Mouse (Mus musculus): ENCODE data around the gene Srgap1.

DNA sequence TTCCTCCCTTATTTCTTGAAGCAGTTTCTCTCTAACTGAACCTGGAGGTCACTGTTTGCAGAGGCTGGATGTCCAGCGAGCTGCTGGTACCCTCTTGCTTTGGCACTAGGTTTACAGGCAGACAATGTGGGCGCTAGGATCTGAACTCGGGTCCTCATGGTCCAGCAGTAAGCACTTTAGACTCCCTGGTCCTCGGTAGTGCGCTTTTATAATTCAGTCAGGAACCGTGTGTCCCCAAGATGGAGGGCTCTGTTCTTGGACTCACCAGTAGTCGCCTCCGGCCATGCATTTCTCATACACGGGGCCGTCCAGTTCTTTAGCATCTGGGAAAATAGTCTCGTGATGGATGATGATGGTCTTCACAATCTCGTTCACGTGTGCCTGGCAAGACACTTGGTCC lies 242.6 kb downstream of the Srgap1 start:
- no peak for TF ChIP-seq CTCF (IDR thresholded peaks at IDR 0.05; ENCODE audit: control insufficient read depth, insufficient read depth, low read length)
- no peak for TF ChIP-seq POLR2A (IDR thresholded peaks at IDR 0.05; ENCODE audit: borderline replicate concordance, control insufficient read depth, low read depth, low read length)
